Mouse (Mus musculus): ENCODE data around the gene Mtif3. TPM values are rescaled to one million over a fixed set of nuclear protein-coding genes. Genes with fewer than 3 reads are reported as not detected.

Mtif3 gene
- polyA plus RNA-seq (2017; shearing (Covaris generic)) = 10 to 100 TPM; 35.6 to 39.3 TPM

DNA sequence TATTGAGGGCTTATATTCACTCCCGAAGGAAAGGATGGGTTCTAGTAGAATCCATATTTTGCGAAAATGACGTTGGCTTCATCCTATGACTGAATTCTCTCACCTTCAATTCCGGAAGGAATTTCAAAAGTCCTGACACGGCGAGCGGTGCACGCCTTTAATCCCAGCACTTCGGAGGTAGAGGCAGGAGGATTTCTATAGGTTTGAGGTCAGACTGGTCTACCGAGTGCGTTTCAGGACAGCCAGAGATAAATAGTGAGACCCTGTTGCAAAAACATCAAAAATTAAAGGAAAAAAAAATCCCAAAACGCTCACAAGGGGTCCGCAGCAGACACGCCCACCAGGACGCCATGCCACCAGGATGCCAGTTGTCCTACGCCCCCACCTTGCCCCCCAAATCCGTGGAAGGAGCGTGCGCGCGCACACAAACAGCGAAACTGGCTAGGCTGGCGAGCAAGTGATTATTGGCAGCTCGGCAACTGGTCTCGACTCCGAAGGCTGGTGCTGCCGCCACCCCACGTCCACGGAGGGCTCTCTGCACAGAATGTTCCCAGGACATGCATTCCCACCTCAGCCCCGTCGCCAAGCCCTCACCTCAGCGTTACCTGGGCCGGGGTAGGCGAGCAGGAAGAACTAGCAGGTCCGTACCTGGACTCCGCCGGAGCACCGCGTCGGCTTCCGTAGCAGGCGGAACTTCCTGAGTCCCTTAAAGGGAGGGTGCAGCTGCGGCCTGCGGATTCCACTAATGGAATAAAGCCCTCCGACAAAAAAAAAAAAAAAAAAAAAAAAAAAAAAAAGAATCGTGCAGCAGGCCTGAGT lies at the start of gene Mtif3:
TSS of gene Mtif3 (minus strand) at position 683 of the 819 bp plus-strand sequence.

DNA sequence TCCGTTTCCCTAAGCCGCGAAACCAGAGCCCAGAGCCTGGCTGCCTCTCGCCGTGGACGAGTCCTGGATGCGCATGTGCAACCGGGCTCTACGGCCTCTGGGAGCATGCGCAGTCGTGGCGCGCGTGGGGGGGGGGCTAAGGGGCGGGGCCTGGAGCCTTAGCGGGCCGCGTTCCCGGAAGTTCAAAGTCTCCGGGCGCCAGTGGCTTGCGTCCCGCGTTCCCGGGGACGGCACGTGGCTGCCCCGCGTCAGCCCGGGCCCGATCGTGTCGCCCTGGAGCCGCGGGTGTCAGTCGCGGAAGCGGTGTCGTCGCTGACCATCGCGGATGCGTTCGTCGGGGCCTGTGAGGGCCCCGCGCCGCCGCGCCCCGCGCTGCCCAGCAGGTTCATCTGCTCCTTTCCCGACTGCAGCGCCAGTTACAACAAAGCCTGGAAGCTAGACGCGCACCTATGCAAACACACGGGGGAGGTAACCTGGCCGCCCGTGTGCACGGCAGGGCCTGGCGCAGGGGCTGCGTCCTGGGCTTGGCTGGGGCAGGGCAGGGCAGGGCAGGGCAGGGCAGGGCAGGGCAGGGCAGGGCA lies 15.0 kb downstream of the Mtif3 start, which contains the start of gene Gtf3a:
TSS of gene Gtf3a (plus strand) at position 150 of the 581 bp plus-strand sequence.

Other genes with a start within 250 kb of the Mtif3 start
- 10 to 100 TPM; 17.8 to 18.5 TPM for gene Usp12, start 168.8 kb downstream of the Mtif3 start, polyA plus RNA-seq (2017; shearing (Covaris generic))
- 100 to 1,000 TPM; 250 to 450 TPM for gene Rpl21, start 130.9 kb downstream of the Mtif3 start, polyA plus RNA-seq (2017; shearing (Covaris generic))
- gene Rasl11a, start 118.7 kb downstream of the Mtif3 start, polyA plus RNA-seq (2017; shearing (Covaris generic)) = 1 to 10 TPM; 5.5 to 6.3 TPM
- gene Gtf3a, start 15.1 kb downstream of the Mtif3 start, polyA plus RNA-seq (2017; shearing (Covaris generic)) = 100 to 1,000 TPM; 110 to 128 TPM
- 10 to 100 TPM; 31.2 to 37.9 TPM for gene Lnx2, start 112.8 kb upstream of the Mtif3 start, polyA plus RNA-seq (2017; shearing (Covaris generic))
- 100 to 1,000 TPM; 166 to 174 TPM for gene Polr1d, start 113.2 kb upstream of the Mtif3 start, polyA plus RNA-seq (2017; shearing (Covaris generic))
- gene Gsx1, start 224.9 kb upstream of the Mtif3 start, polyA plus RNA-seq (2017; shearing (Covaris generic)) = not detected

All from activated CD4-positive, CD25-positive, alpha-beta regulatory T cell (primary cell).